Mouse (Mus musculus) telencephalon, adult 2 months (tissue): ENCODE results near the gene Sorbs1.

ENCODE experiments used
- DNase-seq: peaks from one replicate; pipeline ENCODE4 v3.0.0-alpha.2; 2011; ENCODE audit warnings: low read depth, low spot score

Gene Sorbs1

DNA sequence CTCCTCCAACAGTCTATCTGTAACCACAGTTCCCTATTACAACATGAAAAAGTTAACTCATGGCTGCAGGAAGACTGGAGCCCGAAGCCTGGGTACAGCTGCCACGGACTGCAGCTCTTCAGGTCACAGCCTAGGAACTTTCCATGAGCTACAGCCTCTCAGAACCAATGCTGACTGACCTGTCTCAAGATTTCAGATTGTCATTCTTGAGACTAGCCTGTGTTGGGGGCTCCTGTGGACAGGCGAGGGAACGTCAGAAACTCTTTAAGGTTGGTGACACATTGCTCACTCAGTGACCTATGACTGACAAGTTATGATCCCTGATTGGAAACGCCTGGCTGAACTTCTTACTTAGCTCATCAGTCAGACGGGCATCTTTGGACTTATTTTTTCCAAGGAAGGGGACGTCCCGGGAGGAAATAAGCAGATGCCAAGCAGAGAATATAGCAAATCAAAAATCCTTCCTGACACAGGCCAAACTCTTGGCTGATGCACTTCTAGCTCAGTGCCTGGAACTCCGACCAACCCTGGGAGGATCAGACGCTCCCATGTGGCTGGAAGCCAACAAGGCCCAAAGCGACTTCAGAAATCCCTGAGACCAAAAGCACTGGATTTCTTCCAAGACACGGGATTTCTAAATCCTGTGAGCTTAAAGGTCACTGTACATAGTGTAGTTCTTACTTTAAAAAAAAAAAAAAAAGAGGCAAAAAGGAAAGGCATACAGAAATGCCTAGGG is 76.9 kb downstream of the Sorbs1 start:
- no peak for DNase-seq

DNA sequence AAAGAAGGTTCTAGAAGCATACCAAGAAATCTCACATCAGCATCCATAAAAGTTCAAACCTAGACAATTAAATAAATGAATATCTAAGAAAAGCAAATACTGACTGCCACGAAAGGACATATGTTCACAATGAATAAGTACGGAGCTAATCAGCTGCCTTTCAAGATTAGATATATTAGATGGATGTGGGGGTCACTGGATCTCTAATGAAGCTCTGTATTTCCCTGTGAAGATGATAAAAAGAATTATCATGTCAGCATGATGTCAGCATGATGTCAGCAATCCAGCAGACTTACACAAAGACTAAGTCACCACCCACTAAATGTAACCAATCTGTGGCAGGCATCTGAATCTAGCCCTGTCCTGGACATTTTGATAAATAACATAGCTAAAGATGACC is 77.8 kb downstream of the Sorbs1 start:
- no peak for DNase-seq

- DNase-seq = no peak
Observed at GRCm38 (mm10) chr19:40435045-40435444, 78.5 kb downstream of the Sorbs1 start.

DNA sequence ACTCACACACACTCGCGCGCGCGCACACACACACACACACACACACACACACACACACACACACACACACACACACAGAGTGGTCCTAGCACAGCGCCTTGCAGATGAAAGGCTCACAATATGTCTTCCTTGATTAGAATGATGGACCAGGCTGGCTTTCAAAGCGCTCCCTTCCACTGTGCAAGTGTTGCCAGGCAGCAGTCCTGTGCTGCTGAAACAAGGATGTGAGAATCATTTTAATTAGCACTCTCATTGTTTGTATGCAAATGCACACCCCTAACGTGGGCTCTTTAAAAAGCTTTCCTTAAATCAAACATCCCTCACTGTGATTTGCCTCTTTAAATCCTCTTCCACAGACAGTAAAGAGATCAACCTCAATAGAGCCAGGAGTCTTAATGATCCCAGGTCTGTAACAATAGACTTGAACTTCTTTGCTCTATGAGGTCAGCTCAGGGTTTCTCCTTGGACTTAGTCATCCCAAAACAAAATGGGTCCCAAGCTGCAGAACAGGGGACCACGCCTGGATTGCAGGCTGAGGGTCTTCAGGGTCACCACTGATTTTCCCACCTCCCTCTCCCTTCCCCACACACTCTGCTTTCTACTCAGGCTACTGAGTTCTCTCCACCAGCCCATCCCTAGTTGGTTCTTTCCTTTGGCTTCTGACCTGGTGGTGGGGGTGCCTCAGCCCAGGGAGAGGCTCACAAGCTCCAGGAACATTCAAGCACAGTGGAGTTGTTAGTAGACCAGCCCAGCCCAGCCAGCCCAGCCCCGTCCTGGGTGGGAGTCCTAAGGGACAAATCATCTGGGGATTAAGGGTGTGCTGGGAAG is 79.3 kb downstream of the Sorbs1 start:
- DNase-seq = no peak

- no peak for DNase-seq
Observed at GRCm38 (mm10) chr19:40433316-40433912, 80.2 kb downstream of the Sorbs1 start.

GRCm38 (mm10) chr19:40431969-40432368 is 81.6 kb downstream of the Sorbs1 start:
- DNase-seq = no peak

- DNase-seq = no peak
Observed at GRCm38 (mm10) chr19:40429572-40429971, 84.0 kb downstream of the Sorbs1 start.

GRCm38 (mm10) chr19:40429169-40429568 is 84.4 kb downstream of the Sorbs1 start:
- DNase-seq = no peak

- DNase-seq = no peak
Observed at GRCm38 (mm10) chr19:40426103-40426960, 87.2 kb downstream of the Sorbs1 start.

GRCm38 (mm10) chr19:40425326-40425725 is 88.3 kb downstream of the Sorbs1 start:
- no peak for DNase-seq

GRCm38 (mm10) chr19:40421037-40421436 is 92.5 kb downstream of the Sorbs1 start:
- no peak for DNase-seq

DNA sequence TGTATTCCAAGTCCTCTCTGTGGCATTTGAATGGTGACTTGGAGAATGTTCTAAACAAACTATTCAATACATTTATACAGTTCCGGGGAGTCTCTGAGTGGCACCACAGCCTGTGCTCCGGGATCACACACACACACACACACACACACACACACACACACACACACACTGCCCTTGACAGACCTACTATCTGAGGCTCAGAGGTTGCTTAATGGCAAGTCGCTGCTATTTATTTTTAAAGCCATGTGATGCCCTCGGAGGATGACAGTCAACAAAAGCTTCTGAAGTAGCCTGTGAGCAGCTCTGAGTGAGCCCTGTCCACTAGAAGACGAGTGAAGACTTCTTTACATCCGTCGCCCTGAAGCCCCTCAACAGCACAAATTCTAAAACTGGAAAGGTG is 94.3 kb downstream of the Sorbs1 start:
- no peak for DNase-seq

DNA sequence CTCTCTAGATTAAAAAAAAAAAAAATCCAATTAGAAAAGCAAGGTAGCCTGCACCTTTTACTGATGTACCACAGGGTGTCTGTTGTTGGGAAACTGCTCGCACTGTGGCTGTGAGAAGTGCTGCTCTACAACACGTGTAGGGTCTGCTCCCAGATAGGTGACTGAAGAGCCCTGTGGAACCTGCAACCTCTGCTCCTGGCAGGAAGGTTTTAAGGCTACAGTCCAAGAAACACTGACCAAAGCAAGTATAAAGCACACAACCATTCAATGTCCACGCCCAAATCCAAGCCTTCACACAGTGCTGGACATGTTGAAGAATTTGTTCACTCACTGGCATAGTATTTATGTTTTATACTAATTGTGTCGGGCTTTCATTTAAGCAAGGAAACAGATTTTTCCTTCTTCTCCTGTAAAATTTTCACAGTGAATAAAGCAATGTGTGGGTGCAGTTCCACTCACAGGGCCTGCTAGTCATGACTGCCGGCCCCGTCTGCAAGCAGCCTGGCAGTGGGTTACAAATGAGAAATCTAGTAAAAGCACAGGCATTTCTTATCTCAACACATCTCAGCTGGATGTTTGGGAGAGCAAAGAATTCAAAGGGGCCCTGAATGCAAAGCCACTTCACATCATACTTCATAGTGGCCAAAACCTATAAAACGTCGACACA is 96.3 kb downstream of the Sorbs1 start:
- no peak for DNase-seq

DNA sequence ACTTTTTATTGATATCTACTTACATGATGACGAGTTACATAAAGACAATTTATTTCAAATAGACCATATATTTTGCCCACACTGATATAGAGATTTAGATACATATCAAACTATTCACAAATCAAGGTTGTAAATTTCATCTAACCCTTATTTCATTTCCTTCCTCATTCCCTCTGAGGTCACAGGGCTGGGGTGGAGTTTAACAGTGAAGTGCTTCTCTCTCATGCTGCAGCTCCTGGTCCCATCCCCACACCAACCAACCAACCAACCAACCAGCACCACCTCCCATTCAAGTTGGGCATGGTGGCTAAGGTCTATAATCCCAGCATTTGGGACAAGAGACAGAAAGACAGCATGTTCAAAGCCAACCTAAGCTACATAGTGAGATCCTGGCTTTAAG is 97.9 kb downstream of the Sorbs1 start:
- DNase-seq = no peak

DNA sequence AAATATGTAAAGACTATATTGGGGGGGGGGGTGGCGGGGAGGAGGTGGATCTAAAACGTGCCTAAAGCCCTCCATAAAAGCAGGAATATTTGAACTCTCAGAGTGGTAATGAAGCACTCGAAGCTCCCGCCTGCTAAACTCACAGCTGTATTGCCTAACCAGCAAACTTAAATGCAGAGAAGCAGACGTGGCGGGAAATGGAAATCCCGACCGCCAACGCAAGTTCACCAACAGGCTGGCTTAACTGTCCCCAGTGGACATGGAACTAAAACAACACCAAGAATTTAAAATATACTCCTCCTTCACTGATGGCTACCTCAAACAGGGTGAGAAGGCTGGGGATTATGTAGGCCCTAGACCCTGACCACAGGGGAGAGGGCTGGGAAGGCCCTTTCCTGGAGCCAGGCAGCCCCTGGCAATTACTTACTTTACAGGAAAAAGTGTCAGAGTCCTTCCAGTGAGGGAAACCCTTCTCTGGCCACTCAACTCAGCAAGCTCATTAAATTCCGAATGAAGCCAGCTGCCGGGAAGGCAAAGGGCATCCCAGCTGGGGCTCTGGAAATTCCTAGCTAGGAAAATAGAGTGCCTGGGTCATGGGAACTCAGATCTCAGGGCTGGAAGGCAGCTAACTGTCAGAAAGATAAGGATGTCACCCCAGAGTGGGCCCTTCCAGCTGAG is 98.6 kb downstream of the Sorbs1 start:
- DNase-seq = no peak

DNA sequence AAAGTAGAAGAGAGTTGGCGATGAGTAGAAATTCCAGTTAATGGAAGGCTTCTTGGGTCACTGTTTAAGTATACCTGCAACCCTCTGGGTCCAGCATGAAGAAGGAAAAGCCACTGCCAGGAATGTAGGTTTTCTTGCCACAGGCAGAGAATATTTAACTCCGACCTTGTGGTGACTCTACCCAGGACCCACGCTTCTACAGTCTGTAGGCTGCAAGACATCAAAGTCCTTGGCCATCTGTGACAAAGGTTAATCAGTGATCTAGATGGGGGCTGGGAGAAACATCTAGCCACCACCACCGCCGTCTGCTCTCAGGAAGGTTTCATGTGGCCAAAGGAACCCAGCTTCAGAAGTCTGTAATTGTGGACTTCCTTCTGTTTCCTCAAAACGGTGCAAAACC is 99.2 kb downstream of the Sorbs1 start:
- no peak for DNase-seq

DNA sequence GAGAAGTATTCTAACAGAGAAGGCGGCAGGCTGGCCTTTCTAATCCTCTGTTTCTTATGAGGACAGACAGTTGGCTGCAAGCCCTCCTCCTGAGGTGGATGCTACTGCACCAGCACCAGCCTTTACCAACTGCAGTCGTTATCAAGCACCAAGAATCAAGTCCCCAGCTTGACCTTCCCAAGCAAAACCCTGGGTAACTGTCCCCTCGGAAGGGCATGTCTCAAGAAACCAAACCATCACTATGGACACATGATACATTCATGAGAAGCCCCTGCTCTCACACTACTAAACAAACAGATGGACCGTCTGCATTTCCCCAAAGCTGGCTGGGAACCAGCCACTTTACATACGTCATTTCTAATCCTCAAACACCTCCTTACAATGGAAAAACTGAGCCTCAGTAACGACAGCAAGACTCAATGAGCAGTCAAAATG is 102.2 kb downstream of the Sorbs1 start:
- DNase-seq = no peak

GRCm38 (mm10) chr19:40410511-40410910 is 103.1 kb downstream of the Sorbs1 start:
- no peak for DNase-seq

GRCm38 (mm10) chr19:40410109-40410508 is 103.5 kb downstream of the Sorbs1 start:
- DNase-seq = no peak

- DNase-seq = no peak
Observed at GRCm38 (mm10) chr19:40409500-40410035, 104.0 kb downstream of the Sorbs1 start.
